Mouse (Mus musculus): ENCODE data around the gene Stn1. TPM values are rescaled to one million over a fixed set of nuclear protein-coding genes. Genes with fewer than 3 reads are reported as not detected.

Gene Stn1
- polyA plus RNA-seq, 1 experiment from 2014 or later = 58.2 TPM

DNA sequence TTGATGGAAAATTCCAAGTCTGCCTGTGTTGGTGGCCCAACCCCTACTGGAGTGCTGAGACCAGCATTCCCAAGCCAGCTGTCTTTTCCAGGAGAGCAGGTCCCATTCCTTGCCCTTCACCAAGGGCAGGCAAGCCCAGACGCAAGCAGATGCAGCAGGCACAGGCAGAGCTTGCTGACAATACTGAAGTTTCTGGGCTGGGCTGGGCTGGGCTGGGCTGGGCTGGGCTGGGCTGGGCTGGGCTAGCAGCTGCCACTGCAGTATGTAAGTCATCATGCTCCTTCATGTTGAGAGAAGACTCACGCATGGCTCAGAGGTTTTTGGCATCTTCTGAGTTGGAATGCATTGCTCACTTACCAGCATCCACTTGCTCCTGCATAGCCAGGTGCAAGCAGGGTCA, 45.5 kb downstream of the Stn1 start:
- Histone ChIP-seq H3K4me3 (no peak overlapping the region), H3K9ac (no peak overlapping the region), H3K36me3 (no peaks in the 10 kb centered on the region), H3K27ac (peak overlapping the region; percentile 33; the same call in 1 of the 2 replicates), H3K27me3 (no peaks in the 10 kb centered on the region), H3K4me2 (no peak overlapping the region), H3K4me1 (peaks cover 13% of the 10 kb centered on the region), H3K9me3 (0 out of 2 replicates have a peak, but pooled peaks cover 3% of the 10 kb centered on the region)
- WGBS = 79% methylated on average over 2 of the region's 2 CpGs
- no peak; the same call in 1 of the 2 replicates for ATAC-seq (ENCODE audit: insufficient number of reproducible peaks, insufficient read depth, low FRiP score, low TSS enrichment, low read depth)

DNA sequence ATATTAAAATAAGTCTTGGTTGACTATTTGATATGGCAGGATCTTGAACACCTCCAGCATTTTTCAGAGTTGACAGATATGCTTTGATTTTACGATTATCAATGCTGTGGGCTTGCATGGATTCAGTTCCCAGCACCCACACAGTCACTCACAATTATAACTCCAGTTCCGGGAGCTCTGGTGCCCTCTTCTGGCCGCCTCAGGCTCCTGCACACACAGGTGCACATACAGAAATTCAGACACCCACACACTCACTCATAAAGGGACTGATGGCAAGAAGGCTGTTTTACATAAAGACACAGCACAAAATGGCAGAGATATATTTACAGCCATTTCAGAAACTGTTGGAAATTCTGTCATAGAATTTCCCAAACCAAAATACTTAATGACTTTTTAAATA, 48.1 kb downstream of the Stn1 start:
- WGBS = 78% methylated on average over 3 of the region's 3 CpGs
- Histone ChIP-seq H3K9ac (no peak overlapping the region), H3K36me3 (no peaks in the 10 kb centered on the region), H3K4me1 (peaks cover 18% of the 10 kb centered on the region), H3K27me3 (no peaks in the 10 kb centered on the region), H3K9me3 (0 out of 2 replicates have a peak, but pooled peaks cover 3% of the 10 kb centered on the region), H3K4me3 (no peak overlapping the region), H3K4me2 (no peak overlapping the region), H3K27ac (no peak overlapping the region)
- ATAC-seq (ENCODE audit: insufficient number of reproducible peaks, insufficient read depth, low FRiP score, low TSS enrichment, low read depth) = no peak

- H3K4me3 ChIP-seq = no peak overlapping the region
- H3K4me2 ChIP-seq = no peak overlapping the region
- 24% methylated on average over 4 of the region's 4 CpGs for WGBS
- no peaks in the 10 kb centered on the region for H3K27me3 ChIP-seq
- H3K36me3 ChIP-seq = no peaks in the 10 kb centered on the region
- H3K9ac ChIP-seq = no peak overlapping the region
- no peak for ATAC-seq (ENCODE audit: insufficient number of reproducible peaks, insufficient read depth, low FRiP score, low TSS enrichment, low read depth)
- H3K9me3 ChIP-seq = 0 out of 2 replicates have a peak, but pooled peaks cover 3% of the 10 kb centered on the region
- no peak overlapping the region for H3K27ac ChIP-seq
- H3K4me1 ChIP-seq = peaks cover 12% of the 10 kb centered on the region
Measured at GRCm38 (mm10) chr19:47488250-47488649, 49.1 kb downstream of the Stn1 start.

DNA sequence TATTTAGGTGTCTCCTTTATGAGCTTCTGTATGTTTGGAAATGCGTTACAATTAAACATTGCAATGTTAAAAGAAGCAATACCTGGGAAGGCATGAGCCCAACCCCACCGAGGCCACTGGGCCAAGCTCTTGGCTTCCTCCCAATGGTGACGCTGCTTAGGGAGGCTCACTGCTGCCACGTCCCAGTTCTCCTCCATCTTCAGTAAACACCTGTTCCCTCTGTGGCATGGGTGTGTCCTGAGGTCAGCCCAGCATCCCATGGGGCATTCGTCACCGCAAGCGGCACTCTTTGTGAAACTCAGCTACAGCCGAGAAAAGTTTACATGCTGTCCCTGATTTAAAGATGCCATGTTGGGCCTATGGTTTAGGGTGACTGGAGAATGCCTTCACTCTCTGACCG, 49.7 kb downstream of the Stn1 start:
- ATAC-seq (ENCODE audit: insufficient number of reproducible peaks, insufficient read depth, low FRiP score, low TSS enrichment, low read depth) = no peak
- Histone ChIP-seq H3K36me3 (no peaks in the 10 kb centered on the region), H3K4me2 (no peak overlapping the region), H3K9me3 (0 out of 2 replicates have a peak, but pooled peaks cover 3% of the 10 kb centered on the region), H3K4me3 (no peak overlapping the region), H3K27me3 (no peaks in the 10 kb centered on the region), H3K4me1 (peaks cover 5% of the 10 kb centered on the region), H3K9ac (no peak overlapping the region), H3K27ac (no peak overlapping the region)
- 80% methylated on average over 9 of the region's 9 CpGs for WGBS

GRCm38 (mm10) chr19:47485997-47486566, 51.2 kb downstream of the Stn1 start:
- peak overlapping the region; percentile 31 for H3K4me2 ChIP-seq
- H3K27me3 ChIP-seq = no peaks in the 10 kb centered on the region
- 46% methylated on average over 9 of the region's 9 CpGs for WGBS
- no peaks in the 10 kb centered on the region for H3K36me3 ChIP-seq
- peak overlapping the region; percentile 28; the same call in 1 of the 2 replicates for H3K27ac ChIP-seq
- H3K4me3 ChIP-seq = no peak overlapping the region
- H3K9ac ChIP-seq = peak overlapping the region; percentile 55; the same call in 1 of the 2 replicates
- no peak for ATAC-seq (ENCODE audit: insufficient number of reproducible peaks, insufficient read depth, low FRiP score, low TSS enrichment, low read depth)
- peaks cover 11% of the 10 kb centered on the region; the same call in 1 of the 2 replicates for H3K9me3 ChIP-seq
- peaks cover 5% of the 10 kb centered on the region for H3K4me1 ChIP-seq

DNA sequence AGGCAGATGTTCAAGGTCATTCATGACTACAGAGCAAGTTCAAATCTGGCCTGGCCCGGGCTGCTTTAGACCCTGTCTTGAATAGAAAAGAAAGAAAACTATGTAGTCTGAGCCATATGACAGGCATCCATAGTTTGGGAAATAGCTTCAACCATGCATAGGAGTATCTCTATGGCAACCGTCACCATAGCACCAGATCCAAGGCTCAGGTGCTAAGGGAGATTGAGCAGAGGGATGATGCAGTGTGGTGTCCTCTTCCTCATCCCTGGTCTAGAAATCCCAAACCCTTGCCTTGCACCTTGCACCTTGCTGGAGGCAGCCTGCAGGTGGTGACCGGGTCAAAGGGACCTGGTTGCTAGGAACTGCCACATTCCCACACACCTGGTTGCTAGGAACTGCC, 53.2 kb downstream of the Stn1 start:
- Histone ChIP-seq H3K36me3 (no peaks in the 10 kb centered on the region), H3K27ac (no peak overlapping the region), H3K4me3 (no peak overlapping the region), H3K9me3 (peaks cover 9% of the 10 kb centered on the region; the same call in 1 of the 2 replicates), H3K4me1 (peaks cover 5% of the 10 kb centered on the region), H3K27me3 (no peaks in the 10 kb centered on the region), H3K4me2 (no peak overlapping the region), H3K9ac (no peak overlapping the region)
- WGBS = 86% methylated on average over 3 of the region's 3 CpGs
- no peak for ATAC-seq (ENCODE audit: insufficient number of reproducible peaks, insufficient read depth, low FRiP score, low TSS enrichment, low read depth)

GRCm38 (mm10) chr19:47483346-47483745, 54.0 kb downstream of the Stn1 start:
- WGBS = 54% methylated on average over 3 of the region's 3 CpGs
- H3K27me3 ChIP-seq = no peaks in the 10 kb centered on the region
- H3K27ac ChIP-seq = no peak overlapping the region
- H3K9ac ChIP-seq = no peak overlapping the region
- ATAC-seq (ENCODE audit: insufficient number of reproducible peaks, insufficient read depth, low FRiP score, low TSS enrichment, low read depth) = no peak
- H3K4me1 ChIP-seq = peaks cover 5% of the 10 kb centered on the region
- H3K4me3 ChIP-seq = no peak overlapping the region
- no peak overlapping the region for H3K4me2 ChIP-seq
- H3K36me3 ChIP-seq = no peaks in the 10 kb centered on the region
- peaks cover 9% of the 10 kb centered on the region; the same call in 1 of the 2 replicates for H3K9me3 ChIP-seq

DNA sequence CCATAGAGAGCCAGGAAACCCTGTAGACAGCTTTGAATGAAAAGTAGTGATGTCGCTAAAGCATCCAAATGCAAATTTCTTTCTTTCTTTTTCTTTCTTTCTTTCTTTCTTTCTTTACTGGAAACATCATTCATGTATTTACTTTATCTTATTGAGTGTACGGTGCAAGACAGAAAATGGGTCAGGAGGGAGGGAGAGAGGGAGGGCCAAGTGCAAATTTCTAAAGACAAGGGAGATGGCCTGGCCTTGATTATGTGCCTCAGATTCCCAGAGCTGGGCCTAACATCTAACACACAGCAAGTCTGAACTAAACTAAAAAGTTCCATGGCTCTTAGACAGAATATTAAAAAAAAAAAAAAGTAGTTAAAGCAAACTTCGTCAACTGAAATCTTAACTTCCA, 63.9 kb downstream of the Stn1 start:
- no peak for ATAC-seq (ENCODE audit: insufficient number of reproducible peaks, insufficient read depth, low FRiP score, low TSS enrichment, low read depth)
- Histone ChIP-seq H3K36me3 (no peaks in the 10 kb centered on the region), H3K4me2 (no peak overlapping the region), H3K4me3 (no peak overlapping the region), H3K9me3 (no peaks in the 10 kb centered on the region), H3K27ac (no peak overlapping the region), H3K4me1 (peaks cover 12% of the 10 kb centered on the region), H3K9ac (no peak overlapping the region), H3K27me3 (no peaks in the 10 kb centered on the region)
- WGBS = 63% methylated on average over 3 of the region's 3 CpGs

DNA sequence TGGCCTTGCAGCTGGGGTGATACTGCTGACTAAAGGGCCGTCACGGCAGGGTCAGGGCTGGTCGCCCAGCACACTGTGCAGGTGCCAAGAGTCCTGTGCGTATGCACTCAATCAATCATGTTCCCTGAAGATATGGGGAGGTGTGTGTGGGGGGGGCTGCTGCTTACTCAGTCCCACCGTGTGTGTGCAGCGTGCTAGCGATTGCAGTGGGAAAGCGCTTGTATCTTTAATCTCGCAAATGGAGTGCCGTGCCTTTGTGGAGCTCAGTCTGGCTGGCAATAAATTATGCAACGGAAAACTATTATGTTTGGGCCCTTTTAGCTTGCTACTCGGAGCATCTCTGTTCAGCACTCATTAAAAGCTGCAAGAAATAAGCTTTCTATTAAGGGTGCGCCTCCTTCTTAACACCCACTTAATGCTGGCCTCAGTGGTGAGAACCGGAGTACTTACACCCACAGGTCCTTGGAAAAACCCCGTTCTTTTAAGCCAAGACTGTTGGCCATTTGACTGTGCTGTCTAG, 64.4 kb downstream of the Stn1 start:
- H3K4me2 ChIP-seq = no peak overlapping the region
- 78% methylated on average over 15 of the region's 15 CpGs for WGBS
- H3K4me1 ChIP-seq = peaks cover 12% of the 10 kb centered on the region
- no peaks in the 10 kb centered on the region for H3K27me3 ChIP-seq
- ATAC-seq (ENCODE audit: insufficient number of reproducible peaks, insufficient read depth, low FRiP score, low TSS enrichment, low read depth) = no peak
- H3K9me3 ChIP-seq = no peaks in the 10 kb centered on the region
- H3K9ac ChIP-seq = no peak overlapping the region
- H3K27ac ChIP-seq = no peak overlapping the region
- no peak overlapping the region for H3K4me3 ChIP-seq
- H3K36me3 ChIP-seq = no peaks in the 10 kb centered on the region

DNA sequence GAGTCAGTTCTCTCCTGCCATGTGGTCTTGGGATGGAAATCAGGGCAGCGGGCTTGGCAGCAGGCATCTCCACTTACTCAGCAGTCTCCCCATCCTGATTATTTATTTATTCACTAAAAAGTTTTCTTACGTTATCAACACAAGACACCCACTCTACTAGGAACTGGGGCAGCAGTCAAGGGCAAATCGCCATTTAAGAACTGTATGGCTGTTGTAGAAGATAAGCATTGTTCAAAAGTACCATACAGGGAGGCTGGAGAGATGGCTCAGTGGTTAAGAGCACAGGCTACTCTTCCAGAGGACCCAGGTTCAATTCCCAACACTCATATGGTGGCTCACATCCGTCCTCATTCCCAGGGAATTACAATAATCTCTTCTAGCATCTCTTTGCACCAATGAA, 65.5 kb downstream of the Stn1 start:
- Histone ChIP-seq H3K27me3 (no peaks in the 10 kb centered on the region), H3K9ac (no peak overlapping the region), H3K27ac (no peak overlapping the region), H3K4me2 (no peak overlapping the region), H3K36me3 (no peaks in the 10 kb centered on the region), H3K9me3 (no peaks in the 10 kb centered on the region), H3K4me3 (no peak overlapping the region), H3K4me1 (peaks cover 12% of the 10 kb centered on the region)
- 81% methylated on average over 4 of the region's 4 CpGs for WGBS
- no peak for ATAC-seq (ENCODE audit: insufficient number of reproducible peaks, insufficient read depth, low FRiP score, low TSS enrichment, low read depth)

GRCm38 (mm10) chr19:47468750-47469149, 68.6 kb downstream of the Stn1 start:
- WGBS = 78% methylated on average over 3 of the region's 3 CpGs
- H3K4me2 ChIP-seq = no peak overlapping the region
- H3K9me3 ChIP-seq = no peaks in the 10 kb centered on the region
- H3K27me3 ChIP-seq = no peaks in the 10 kb centered on the region
- no peaks in the 10 kb centered on the region for H3K36me3 ChIP-seq
- no peak overlapping the region for H3K27ac ChIP-seq
- peaks cover 14% of the 10 kb centered on the region for H3K4me1 ChIP-seq
- ATAC-seq (ENCODE audit: insufficient number of reproducible peaks, insufficient read depth, low FRiP score, low TSS enrichment, low read depth) = no peak
- H3K4me3 ChIP-seq = no peak overlapping the region
- H3K9ac ChIP-seq = no peak overlapping the region

DNA sequence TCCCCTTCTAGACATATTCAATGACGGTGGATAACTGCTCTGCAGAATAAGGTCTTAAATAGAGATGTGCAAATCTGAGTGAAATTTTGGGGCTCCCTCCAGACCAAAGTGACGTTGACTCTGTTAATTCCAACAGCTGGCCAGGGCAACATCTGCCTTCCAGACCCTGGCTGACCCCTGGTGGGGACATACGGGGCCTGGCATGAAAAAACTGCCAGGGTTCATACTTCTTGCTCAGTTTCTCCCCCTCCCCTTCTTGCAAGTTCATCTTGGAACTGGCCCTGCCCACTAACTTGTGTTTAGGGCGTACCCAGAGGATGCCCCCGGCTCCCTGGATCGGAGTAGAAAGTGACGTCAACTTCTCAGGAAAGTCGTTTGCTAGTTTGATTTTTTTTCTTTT, 70.5 kb downstream of the Stn1 start:
- ATAC-seq (ENCODE audit: insufficient number of reproducible peaks, insufficient read depth, low FRiP score, low TSS enrichment, low read depth) = no peak
- H3K9me3 ChIP-seq = no peaks in the 10 kb centered on the region
- H3K4me3 ChIP-seq = no peak overlapping the region
- 65% methylated on average over 8 of the region's 8 CpGs for WGBS
- no peaks in the 10 kb centered on the region for H3K27me3 ChIP-seq
- no peak overlapping the region for H3K27ac ChIP-seq
- no peak overlapping the region for H3K9ac ChIP-seq
- peaks cover 22% of the 10 kb centered on the region for H3K4me1 ChIP-seq
- 0 out of 2 replicates have a peak, but pooled peaks cover 3% of the 10 kb centered on the region for H3K36me3 ChIP-seq
- H3K4me2 ChIP-seq = no peak overlapping the region

All from embryonic facial prominence, embryonic 13.5 days (tissue).